Mouse (Mus musculus) right cerebral cortex, adult 18-20 months (tissue): ENCODE results near the gene Hes1.
"Not testable (repeated sequence)": the region's sequence is repeated elsewhere in the genome, so short reads cannot be mapped to it uniquely, and the experiment has no call there.

Source experiments
- DNase-seq: peaks from one replicate; pipeline ENCODE4 v3.0.0; 2022; ENCODE audit warnings: mixed read lengths

Gene Hes1

DNA sequence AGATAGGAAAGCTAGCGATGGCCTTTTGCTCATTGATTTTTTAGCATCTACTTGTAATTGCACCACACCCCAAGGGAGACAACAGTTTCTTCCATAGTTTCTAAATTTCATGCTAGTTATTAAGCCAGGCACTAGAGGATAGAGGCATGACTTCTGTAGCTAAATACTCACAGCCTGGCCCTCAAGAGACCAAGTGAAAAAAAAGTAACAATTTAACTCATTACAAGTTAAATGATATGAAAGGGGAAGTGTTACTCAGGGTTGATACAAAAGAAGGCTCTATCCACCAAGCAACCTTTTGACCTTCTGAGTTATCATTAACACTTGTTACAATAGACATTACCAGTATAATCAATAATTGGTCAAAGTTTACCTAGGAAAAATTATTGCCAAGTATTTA lies 9.1 kb downstream of the Hes1 start:
- no peak for DNase-seq

DNA sequence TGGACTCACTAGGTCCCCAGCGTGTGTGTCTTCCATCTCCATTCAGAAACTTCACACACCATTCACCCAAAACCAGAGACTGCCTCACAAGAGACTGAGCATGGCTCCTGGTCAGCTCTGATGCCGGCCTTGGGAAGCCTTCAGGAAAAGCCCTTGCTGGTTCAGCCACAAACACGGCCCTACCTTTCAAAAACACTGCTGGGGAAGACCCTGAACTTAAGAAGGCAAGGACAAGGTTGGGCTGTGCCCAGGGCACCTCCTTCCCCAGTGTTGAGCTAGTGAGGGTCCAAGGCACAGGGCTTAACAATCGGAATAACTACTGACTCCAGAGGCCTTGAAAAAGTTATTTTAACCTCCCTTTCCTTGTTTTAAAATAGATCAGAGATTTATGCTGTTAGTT lies 17.3 kb downstream of the Hes1 start:
- DNase-seq, result no peak

DNA sequence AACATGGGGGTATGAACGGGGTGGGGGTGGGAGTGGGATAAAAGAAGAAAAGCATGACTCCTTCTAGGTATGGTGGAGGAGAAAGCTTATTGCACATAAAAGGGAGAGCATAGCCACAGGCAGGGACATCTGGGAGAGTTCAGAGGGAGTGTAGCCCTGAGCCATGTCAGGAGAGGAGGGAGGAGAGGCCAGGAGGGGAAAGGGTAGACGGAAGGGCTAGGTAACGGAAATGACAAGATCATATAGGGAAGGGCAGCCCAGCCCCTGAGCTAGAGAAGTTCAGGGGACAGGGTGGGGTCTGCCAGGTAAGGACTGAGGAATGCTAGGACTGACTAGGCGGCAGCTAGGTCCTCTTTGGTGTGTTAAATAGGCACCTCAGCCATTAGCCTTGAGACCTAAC lies 17.8 kb downstream of the Hes1 start:
- DNase-seq, result no peak

DNA sequence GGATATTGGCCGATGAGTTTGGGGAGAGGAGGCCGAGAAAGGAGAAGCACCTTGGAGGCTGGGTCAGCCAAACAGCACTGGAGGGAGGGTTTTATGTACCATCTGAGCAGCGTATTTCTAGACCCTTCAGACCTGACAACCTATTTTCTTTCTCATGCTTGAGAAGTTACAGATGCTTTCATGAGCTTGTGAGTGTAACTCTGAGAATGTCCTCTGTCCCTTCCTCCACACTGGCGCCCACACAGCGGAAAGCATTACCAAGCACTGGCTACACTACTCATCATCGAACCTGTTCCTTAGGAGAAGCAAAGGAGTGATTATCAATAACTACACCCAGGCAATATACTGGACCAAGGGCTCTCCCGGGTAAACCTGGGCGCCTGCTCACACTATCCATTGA lies 18.8 kb downstream of the Hes1 start:
- no peak for DNase-seq

DNA sequence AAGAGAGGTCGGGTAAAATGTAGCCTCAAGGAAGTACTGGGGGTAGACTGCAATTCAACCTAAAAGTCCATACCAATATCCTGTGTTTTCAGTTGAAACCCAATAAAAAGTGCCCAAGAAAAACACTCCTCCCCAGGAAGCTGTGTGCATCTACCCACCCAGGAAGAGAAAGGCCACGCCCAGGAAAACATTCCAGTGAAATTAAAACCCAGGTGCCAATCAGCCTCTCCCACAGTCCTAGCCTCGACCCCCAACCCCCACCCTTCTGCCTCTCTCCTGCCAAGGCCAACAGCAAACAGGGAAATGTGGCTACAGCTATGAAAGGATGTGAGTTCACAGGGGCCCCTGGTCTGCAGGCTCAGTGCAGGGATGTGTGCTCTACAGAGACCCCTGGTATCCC lies 19.4 kb downstream of the Hes1 start:
- no peak for DNase-seq

DNA sequence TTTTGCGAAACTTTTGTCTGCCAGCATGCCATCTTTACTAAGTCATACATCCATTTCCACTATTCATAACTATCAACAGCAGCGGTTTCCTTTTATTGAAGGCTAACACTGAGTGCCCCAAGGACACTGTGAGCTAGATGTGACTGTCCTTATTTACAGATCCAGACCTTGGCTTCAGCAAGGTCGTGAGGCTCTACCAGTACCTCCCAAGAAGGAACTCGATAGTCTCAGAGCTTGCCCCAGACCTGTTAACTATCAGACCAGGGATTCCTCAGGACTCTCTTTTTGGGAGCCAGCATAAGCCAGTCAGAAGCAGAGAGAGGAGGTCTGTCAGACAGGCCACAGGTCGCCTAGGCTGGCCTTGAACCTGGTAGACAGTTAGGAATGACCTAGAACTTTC lies 24.5 kb downstream of the Hes1 start:
- DNase-seq, result no peak

DNA sequence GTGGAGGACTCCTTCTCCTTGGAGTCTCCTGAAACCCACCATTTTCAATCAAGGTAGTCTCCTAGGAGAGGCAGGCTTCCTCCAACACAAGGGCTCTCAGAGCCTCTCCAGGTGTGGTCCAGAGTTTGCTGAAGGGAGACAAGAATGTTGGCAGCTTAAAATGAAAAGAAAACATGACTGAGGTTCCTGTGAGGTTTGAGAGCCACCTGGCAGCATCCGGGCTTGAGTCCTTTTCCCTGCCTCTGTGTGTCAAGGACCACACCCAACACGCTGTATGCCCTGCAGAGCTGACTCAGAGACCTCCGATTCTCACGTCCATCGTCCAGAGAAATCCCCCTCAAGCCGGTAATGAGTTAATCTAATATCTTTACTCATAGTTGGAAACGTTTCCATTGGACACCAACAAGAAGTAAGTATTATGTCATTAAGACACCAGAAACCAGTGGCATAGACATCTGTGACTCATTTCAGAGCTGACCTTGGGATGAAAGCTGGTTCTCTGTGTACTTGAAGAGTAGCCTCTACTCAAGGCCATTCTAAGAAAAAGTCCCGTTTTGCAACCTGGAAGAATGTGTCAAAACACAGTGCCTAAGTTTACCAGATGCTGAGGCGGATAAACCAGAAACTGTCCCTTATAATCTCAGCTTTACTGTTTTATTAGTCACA lies 26.1 kb downstream of the Hes1 start:
- DNase-seq, result no peak

DNA sequence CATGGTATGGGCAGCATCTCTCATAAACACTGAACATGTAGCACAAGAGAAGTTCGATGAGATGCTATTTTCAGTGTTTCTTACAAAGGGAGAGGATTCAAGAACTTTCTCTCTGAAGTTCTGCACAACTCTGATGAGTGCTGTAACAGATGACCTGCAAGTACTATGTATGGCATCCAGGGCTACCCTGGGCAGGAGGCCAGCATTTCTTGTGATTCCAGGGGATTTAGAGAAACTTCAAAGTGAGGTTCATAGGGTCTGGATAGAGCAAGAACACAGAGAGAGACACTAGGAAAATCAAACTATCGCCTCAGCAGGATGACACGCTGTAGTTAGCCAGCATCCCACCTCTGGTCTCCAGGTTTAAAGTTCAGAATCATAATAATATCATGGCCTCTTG lies 31.9 kb downstream of the Hes1 start:
- DNase-seq, result no peak

DNA sequence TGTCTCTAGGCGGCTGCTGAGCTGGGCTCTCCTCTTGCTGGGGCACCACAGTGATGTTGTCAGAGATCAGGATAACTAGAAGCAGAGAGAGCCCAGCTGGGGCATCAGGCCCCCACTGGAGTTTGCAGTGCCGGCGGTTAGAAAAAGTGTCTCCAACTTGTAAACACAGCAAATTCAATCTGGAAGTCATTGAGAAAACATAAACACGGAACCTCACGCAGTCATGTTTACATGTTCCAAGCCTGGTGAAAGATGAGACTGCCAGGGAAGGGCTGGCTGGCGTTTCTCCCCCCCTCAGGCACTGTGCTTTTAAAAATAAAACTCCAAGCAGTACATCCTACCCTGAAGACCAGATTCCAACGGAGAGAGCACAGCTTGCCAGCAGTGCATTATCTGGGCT lies 32.3 kb downstream of the Hes1 start:
- DNase-seq, result no peak

DNA sequence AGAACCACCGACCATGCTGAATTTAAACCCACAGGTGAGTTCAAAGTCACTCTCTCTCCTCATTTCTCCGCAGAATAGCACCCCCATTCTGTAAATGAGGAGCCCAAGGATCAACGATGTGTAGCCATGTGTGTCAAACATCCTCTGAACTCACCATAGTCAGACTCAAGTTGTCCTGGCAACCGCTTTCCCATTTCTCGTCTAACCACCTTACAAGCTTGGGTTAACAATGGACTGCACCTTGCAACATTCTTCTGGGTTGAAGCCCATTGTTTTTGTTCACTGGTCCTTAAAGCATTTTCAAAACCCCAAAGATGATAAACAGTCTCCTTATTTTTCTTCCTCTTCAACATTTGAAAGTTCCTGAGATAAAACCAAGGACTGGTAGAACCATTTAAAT lies 34.9 kb downstream of the Hes1 start:
- no peak for DNase-seq

DNA sequence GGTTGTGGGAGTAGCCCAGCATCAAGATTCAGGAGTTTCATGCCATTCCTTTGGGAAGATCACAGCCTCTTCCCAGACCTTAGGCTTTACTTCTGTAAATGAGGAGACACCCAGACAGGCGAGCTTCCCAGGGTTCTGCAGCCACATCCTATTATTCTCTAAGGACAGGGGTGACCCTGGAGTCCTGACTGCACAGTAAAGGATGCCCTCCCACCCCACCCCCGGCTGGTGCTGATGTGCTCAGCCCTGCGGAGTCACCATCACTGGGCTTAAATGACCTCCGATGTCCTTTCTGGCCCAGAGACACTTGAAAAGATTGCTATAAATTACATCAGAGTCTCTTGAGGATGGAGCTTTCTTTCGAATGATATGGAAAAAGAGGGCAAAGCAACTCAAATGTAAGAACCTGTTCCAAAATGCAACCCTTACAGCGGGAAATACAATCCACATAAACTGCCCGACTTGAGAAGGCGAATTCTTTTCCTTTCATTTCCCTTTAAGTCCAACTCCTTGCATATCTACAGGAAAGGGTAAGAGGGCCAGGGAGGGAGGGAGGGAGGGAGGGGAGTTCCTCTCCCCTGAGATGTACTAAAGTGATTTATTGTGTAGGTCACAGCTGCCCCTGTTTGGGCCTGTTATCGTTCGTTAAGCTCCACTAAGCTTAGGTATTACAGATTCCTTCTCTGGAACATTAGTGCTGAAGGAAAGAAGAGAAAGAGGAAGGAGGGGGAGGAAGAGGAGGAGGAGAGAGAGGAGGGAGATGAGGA lies 38.1 kb downstream of the Hes1 start:
- DNase-seq, result no peak

DNA sequence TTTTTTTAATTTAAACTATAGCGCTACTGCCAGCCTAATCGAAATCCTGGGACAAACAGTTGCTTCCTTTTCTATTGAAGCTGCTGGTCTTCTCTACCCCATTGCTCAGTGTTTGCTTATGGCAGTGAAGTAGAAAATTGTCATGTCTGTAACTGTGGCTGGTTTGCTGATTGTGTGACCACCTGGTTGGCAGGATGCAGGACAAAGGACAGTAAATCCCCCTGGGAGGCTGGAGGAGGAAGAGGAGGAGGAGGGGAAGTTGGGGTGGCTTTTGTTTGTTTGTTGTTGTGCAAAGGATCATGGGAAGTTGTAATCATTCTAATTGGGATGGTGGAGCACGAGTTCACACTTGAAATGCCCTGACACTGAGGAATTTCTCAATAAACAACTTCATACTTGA lies 38.8 kb downstream of the Hes1 start:
- DNase-seq, result no peak

DNA sequence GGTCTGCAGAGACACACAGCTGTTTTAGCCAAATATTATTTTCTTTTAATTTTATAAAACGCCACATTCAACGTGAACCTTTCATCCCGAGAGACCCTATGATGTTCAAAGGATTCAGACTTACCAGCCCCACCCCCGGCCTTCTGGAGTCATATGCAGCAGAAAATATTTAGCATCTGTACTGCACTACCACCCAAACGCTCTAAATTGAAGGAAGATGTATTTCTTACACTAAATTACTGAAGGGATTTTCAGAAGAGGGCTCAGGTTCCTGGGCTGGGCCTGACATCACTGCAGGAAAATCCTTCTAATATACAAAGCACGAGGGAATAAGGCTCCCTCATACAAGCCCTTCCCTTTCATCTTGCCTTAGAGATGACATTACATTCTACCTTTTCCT lies 39.3 kb downstream of the Hes1 start:
- DNase-seq, result no peak

DNA sequence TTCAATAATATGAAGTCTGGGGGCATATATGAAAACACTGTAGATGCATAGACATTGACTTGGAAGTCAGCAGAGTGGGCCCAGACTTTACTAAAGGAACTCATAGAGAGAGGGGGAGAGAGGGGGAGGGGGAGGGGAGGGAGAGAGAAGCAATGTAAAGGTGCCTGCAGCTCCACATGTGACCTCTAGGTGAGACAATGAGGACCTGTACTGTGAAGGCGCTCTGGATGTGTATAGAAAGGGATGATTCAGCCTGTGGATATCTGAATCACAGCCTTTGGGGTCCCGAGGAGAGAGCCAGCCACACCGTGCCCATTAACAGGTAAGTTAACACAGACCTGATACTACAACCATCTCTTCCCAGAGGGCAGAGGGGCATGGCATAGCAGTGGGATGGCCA lies 40.2 kb downstream of the Hes1 start:
- DNase-seq, result no peak

DNA sequence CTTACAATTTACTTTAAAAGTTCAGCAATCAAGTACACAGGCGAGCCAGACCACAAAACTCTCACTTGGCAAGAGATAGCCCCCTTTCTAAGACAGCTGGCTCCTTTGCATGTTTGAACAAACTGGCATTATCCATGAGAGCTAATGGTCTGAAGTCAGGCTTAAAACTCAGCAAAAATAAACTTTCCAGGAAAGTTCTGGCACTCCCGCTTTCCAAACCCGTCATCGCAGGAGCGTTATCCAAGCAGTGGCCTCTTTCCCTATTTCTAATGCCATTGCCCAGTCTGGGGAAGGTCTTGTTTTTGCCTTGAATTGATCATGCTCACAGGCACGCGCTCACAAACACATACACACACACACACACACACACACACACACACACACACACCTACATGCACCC lies 41.3 kb downstream of the Hes1 start:
- no peak for DNase-seq

DNA sequence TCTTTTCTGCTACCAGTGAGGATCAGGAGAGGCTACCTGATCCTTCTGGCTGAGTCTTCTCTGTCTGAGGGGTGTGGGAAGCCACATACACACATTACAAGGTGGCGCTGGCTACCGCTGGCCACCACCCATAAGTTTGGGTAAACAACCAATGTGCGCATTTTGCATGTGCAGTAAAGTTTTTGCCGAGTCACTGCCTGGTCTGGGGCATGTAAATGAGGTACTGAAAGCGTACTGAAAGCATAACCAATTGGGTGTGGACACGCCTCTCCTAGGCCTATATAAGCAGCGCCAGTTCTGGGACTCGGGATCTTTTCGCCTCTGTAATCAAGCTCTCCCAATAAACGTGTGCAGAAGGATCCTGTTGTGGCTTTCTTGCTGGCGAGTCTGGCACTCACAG lies 44.0 kb downstream of the Hes1 start:
- DNase-seq, result not testable (repeated sequence)

DNA sequence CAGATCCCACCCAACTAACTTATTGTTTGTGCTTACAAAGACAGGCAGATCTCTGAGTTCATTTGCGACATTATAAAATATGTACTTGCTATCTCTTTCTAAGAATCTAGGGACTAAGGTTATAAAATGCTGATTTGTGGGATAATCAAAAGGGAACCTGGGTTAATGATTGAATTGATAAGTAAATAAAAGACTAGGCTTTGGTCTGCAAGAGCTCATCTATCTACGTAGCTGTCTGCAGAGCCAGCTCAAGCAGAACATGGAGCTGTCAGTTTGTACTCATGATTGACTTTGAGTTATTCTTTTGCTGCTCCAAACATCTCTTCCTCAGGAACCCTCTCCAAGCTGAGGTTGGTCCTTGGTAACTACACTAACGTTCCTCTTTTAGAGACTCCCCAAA lies 46.3 kb downstream of the Hes1 start:
- no peak for DNase-seq

DNA sequence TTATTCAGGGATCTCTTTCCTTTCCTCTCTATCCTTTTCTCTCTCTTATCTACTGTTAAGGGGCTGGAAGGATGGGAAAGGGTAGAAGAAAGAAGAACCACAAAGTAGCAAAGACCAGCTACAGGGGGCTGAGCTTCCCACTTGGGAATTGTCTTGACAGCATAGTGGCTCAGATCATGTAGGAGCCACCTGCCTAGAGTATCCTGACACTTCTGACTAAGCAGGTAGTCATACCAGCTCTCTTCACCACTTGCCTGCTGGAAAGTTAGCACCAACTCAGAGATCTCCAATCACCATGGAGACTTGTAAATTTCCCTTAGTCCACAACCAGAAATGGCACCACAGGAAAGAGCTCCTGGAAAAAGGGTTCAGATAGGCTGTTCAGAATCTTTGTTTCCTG lies 46.9 kb downstream of the Hes1 start:
- DNase-seq, result no peak

DNA sequence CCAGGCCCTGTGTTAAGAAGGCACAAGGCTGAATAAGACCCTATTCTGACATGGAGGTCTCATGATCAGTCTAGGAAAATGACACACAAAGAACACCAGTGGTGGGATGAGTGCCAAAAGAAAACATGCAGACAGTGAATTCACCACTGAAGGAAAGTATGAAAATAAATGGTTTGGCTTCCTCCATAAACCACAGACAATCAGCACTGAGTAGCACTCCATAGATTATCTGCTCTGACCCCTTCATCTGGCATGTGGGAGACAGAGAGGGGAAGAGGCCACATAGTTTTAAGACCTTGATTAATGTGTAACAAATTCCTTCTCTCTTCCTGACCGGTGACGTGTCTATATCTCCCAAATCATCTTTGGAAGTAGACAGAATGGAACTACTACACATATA lies 47.4 kb downstream of the Hes1 start:
- no peak for DNase-seq

DNA sequence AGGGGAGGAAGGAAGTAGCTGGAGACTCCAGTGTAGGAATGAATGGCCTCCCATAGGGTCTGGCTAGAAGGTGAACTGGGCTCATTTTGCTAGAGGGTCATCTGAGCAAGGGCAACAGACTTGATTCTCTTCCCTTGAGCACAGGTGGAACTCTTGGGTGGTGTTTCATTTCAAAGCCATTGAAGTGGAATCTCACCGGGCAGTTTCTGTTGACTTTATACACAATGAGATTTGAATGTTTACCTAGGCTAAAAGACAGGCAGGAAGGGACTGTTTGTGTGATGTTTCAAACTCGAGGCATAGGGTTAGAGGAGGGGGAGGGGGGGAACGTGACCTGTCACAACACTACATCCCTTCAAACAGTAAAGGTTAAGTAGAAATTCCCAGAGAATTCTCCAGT lies 49.0 kb downstream of the Hes1 start:
- no peak for DNase-seq

DNA sequence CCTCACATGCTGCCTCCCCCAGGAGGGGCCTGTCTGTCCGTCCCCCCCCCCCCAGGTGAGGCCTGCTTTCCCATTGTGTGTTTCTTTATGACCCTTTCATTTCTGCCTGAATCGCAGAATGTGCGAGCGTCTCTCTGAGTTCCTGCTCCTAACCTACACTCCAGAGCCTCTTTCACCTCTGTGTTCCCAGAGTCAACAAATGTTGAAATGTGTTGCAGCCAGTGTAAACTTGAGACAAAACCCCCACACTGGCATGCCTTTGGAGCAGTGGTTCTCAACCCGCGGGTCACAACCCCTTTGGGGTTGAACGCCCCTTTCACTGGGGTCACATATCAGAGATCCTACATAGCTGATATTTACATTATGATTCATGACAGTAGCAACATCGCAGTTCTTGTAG lies 49.6 kb downstream of the Hes1 start:
- DNase-seq, result no peak

DNA sequence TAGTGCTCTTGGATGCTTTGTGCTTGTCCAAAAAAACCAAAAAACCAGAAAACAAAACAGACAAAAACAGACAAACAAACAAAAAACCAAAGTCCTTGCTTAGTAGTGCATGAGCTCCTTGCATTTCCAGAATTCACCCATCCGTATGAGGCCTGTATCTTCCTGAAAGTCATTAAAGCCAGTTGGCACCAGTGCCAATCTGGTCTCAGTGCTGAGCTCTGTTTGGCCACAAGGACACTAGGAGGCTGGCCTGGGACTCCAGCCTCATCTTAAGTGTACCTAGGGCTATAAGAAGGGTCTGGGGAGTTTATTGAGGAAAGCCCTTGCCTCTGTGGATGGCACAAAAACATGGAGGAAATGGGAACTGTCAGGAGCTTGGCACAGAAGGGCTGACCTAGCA lies 50.3 kb downstream of the Hes1 start:
- no peak for DNase-seq
